Mouse (Mus musculus) liver, postnatal 0 days (tissue): ENCODE measurements around the gene Sez6l.

Experiments
- CTCF ChIP-seq: sonication (generic); IDR thresholded peaks from 2 replicates; pipeline ENCODE4 v1.5.1; 2016; ENCODE audit warnings: antibody characterized with exemption, low read depth
- EP300 ChIP-seq: IDR thresholded peaks from 2 replicates; pipeline ENCODE4 v1.6.1; 2016; ENCODE audit warnings: antibody characterized with exemption, low read depth, mild to moderate bottlenecking

- TF ChIP-seq CTCF, result no peak
- TF ChIP-seq EP300, result no peak
These were observed 7.3 kb upstream of the Sez6l start for GRCm38 (mm10) chr5:112584155-112584769.
